Mouse (Mus musculus): ENCODE results near the gene Cgnl1. TPM values are rescaled to one million over a fixed set of nuclear protein-coding genes. Genes with fewer than 3 reads are reported as not detected.

Gene Cgnl1
- total RNA-seq, 1 experiment from 2014 or later = 91.2 TPM

DNA sequence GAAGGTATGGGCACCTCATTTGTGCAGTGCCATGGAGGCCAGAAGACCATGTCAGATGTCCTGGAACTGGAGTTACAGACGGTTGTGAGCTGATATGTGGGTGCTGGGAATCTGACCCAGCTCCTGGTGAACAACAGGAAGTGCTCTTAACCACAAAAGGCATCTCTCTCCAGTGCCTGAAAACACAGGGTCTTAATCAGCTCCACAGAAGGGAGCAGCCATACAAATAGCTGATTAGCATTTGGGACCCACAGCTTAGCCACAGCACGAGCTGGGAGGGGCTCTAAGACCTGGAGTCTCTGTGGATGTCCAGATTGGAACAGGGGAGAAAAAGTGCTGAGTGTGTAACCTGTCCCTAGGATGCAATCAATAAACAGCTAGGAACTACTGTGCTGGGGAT is 4.5 kb downstream of the Cgnl1 start:
- no peak for DNase-seq

DNA sequence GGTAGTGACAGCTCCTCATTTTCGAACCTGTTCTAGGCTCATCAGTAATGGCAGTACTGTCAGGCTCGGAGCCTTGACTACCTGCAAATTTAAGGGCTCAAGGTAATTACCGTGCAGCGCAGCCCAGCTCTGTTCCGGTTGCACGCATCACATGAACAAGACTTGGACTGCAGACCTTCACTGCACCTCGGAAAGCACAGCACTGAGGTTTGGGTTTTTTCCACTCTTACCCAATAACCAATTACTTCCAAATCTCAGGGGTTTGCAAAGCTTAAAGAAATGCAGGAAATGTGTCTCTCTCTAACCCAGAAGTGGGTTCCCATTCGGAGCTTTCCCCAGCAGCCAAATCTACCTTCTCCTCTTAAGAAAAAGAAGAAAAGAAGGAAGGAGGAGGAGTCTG is 5.1 kb downstream of the Cgnl1 start:
- DNase-seq = no peak

DNA sequence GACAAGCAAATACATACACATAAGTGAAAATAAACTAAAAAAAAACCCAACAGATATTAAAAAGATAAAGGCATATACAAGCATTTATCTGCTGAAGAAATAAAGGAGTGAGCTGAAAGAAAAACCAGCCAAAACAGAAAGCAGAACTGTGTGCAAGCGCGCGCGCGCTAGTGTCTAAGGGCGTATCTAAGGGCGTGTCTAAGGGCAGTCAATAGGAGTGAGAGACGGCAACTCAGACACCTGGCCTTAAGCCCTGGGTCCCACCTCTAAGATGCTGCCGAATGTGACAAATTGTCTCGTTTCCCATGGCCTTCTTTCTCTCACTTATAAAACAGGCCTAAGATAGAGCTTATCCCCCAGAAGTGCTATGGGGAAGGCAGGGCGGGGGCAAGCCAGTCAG is 6.9 kb downstream of the Cgnl1 start:
- no peak for DNase-seq

DNA sequence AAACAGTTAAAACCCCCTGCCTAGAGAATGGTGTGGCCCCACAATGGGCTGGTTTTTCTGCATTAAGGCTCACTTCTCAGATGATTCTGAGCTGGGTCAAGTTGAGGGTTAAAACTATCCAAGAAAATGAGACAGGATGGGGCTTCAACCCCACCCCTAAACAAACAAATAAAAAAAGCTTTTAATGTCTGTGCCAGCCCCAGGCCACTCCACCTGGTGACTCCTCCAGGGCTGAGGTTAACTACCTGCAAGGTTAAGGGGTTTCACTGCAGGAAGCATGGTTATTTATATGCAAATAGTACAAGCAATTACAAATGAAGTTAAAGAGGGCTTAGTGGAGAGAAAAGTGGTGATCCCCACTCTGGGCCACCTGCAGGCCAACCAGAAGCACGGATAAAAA is 8.1 kb downstream of the Cgnl1 start:
- no peak for DNase-seq

DNA sequence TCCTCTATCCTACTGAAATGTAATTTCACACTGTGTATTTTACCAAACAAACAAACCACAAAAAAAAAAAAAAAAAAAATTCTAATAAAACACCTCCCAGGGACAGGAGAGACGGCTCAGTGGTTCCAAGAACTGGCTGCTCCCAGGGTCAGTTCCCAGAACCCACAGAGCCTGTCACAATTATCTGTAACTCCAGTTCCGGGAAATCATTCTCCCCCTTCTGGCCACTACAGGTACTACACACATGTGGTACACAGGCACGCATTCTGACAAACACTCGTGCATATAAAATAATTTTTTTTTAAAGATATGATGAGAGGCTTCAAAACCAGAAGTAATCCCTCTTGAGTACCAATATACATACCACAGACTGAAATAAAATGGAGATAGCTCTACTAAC is 9.7 kb downstream of the Cgnl1 start:
- no peak for DNase-seq

DNA sequence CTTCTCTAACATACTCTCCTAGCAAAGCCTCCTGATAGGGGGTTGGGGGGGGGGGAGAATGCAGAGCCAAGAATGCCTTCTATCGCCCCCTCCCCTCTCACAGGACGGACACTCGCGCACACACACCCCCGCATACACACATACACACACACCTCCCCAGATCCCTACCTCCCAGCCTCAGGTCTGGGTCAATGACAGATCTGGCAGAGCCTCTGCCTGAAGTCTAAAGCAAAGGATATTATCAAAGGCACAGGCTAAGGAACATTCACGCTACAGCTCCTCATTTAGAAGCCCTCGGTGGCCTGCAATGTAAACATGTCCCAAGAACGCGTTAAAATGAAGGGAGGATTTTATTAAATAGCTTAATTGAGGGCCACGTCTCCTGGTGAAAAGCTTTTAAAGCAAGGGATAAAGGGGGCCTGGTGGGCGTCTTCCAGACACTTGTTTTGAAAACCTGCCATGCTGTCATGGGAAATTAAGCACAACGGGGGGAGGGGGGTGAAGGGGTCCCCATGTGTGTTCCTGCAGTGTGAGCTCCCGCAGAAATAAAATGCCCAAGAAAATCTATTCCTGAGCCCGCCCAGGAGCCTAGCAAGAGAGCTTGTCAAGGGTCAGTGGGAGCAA is 10.8 kb downstream of the Cgnl1 start:
- no peak for DNase-seq

DNA sequence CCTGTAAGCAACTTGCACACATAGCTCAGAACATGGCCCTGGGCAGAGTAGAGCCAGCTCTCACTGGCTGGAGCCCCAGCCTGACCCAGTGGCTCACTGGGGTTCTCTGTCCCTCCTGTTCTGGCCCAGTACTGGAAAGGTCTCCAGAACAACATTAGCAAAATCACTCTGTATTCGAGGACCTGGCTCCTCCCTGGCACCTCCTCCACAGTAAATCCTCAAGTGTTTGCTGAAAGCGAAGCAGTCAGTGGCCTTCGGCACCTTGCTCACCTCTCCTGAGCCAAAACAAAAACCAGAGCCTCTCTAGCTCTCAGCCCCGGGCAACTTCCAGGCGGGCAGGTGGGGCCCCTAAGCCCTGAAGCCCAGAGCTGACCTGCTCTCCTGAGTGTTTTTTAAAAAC is 11.5 kb downstream of the Cgnl1 start:
- no peak for DNase-seq

DNA sequence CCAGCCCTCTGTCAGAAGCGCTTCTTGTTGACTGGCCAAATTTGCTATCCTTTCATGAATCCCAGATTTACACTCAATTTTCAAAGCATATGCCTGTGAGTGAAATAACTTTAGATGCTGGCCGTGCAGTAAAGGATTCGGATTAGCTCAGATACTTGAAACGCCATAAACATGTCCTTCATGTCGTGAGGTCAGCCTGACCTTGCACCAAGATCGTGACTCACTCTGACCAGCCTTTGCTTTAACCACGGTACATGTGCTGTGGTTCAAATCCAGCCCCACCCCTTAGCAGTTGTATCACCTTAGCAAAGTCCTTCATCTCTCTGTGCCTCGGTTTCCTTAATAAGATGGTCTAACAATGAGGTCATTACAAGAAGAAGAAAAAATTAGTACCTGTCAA is 14.0 kb downstream of the Cgnl1 start:
- no peak for DNase-seq

DNA sequence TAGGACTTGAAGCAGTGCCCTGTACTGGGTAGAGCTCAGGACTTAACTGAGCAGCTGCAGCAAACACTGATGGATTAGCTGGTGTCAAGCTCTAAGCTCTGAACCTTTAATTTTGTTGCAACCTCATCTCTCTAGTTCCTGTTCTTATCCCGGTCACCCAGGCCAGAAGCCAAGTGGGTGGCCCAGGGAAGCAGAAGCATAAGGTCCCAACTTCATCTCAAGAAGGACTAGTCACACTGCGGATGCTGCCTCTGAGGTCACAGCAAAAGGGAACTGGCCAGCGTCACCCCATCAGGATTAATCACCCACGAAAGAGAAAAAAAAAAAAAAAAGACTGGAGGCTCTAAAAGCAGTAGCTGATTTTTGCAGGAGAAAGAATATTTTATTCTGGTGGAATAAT is 14.5 kb downstream of the Cgnl1 start:
- peak; percentile 54 for DNase-seq

DNA sequence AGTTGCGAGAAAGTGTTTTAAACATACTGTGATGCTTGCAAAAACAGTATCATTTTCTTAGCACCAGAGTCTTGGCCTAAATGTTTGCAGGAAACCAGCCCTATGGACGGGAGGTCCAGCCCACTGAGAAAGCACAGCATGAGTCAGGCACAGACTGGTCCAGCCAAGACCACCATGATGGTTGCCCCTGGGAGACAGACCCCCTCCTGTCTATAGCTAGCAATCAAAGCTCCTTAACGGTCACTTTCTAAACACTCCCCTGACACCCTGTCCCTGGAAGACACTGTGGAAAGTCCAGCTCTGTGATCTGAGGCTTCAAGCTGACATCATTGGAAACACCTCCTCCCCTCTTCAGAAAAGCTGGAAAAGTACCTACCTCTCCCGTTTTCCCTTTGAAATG is 17.4 kb downstream of the Cgnl1 start:
- DNase-seq = no peak

DNA sequence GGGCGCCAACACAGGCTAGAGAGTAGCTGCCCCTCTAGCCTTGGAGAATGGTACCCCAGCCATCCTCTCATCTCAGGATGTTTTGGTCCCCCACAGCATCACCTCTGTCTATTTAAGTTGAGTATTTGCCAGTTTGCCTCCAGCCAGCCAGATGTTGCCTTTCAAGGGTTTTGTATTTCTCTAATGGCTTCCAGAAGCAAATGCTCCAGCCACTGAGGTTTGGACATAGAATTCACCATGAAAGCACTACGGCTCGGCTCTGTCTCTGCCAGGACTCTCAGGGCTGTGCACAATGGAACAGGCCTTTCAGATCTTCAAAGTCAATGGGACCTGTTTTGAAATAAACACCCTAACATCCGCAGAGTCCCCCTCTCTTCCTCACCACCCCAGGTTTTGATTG is 17.9 kb downstream of the Cgnl1 start:
- no peak for DNase-seq

DNA sequence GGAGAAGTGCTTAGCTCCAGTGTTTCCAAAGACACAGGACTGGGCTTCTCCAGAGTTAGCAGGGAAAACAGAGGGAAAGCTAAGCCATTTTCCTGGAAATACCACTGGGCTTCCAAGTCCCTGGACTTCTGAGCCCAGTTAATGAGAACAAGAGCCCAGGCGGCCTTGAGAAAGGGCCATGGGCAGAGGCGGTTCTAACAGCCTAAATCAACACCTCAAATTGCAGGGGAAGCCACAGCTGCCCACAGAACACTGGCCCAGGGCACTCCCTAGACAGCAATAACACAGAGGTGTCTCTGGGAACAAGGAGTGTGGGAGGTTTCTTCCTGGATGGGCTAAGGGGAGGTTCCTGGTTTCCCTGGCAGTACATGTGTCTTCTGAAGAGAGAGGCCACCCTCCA is 18.3 kb downstream of the Cgnl1 start:
- DNase-seq = no peak

DNA sequence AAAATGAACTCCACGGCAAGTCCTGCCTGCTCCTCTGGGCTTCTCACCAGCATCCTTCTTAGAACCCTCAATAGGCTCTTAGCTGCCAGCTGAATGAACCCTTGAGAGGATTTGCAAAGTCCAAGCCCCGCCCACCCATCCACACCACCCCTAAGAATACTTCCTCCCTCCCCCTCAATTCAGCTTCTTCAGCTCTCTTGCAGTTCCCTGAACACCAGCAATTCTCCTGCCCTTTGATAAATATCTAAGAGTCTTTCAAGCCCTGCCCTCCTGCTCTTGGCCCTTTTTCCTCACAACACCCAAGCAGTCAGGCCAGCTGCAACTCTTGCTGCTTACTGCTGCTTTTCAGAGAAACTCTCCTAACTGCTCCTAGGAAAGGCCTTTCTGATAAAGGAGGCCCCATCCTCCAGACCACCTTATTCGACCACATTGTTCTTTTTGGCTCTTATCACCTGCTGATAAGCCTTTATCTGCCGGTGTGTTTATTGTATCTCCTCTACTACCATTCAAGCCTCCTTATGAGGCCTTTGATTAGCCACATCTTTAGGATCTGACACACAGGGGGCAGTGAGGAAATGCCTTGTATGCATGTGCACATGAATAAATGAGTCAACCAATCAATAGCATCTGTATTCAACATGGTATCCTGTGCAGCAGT is 21.3 kb downstream of the Cgnl1 start:
- no peak for DNase-seq

DNA sequence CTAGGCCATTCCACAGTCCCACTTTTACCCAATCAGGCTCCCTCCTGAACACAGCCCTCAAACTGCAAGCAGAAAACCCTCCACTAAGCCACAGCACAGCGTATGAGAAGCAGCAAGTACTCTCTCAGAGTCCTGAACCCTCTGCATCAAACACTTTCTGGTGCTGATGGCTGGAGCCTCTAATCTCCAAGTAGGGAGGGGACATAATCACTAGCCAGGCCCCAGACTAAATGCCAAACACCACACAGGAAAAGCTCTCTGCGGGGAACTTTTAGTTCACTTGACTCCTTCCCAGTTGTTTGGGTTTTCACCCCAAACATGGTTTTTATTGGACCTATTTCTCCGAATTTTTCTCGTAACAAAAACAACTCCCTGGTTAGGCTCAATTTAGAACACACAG is 25.0 kb downstream of the Cgnl1 start:
- no peak for DNase-seq

DNA sequence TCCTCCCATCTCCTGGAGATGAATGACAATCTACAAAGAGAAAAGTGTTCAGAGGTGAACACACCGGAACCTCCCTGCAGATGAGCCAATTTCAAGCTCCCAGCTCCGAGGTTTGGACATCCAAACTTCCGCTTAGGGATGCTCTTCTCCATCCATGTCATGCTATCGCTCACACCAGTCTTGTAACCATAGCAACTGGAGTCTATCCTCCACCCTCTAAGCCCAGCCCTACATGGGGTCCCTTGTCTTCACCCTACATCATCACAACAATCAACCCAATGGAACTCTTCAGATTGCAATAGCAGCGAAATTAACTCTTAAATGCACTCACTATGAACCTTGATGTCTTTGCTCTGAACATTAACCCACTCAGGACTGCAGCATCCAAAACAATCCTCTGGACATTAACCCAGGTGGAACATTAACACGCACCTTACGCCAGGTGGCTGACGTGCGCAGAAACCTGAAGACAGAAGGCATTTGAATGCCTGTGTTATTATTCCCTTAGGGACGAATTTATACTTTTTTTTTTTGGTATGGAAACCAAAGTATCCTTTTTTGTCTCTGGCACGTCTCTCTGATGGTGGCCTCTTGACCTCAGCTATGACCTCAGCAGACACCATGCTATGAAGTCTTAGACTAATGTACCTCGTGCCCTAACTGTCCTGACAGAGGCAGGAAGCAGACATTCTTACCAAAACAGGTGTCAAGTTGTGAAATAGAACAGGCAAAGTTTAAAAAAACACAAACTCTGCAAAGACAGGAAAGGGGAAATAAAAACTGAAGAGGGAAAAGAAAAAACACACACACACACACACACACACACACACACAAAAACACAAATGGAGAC is 33.1 kb downstream of the Cgnl1 start:
- no peak for DNase-seq

DNA sequence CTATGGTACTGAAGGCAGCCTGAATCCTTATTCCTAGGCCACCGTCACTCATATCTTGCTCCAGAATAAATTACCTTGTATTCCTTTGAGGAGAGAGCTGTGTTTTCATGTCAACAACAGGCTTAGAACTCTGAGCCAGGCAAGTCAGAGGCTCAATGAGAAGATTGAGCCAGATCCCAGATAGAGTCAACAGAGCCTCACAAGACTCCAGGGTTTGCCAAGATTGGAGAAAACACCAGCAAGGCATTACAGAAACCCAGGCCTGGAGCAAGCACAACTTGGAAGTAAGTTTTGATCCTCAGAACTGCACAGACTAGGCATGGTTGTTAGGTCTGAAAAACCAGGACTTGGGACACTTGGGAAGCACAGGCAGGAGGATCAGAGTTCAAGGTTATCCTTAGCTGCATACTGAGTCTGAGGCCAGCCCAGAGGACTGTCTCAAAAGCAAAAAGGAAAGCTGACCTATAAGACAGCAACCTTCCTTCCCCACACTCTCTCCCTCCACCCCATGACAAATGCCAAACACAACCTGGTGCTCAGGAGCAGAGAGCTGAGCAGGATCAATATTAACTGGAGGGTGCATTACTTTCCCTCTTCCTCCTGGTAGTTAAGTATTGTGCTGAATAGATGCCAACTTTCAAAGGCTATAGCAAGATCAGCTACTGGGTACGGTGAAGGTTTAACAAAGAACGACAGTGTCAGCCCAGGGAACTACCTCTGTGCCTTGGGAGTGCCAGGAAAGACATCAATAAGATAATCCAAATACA is 34.0 kb downstream of the Cgnl1 start:
- no peak for DNase-seq

DNA sequence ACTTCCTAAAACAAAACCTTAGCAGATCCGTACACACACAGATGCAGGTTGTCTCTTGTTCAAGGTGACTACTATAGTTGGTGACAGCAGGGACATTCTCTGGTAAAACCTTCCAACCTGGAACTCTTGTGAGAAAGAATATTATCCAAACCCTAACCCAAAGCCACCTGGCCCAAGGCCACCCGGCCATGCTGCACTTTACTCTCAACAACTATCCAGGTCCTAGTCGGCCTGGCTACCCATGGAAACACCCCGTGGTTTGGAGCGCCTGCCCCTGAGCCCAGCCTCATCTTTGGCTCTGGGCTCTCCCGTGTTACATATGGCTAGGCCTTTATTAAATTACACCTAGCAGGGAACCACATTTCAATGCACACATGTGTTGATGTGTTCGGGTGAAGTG is 35.5 kb downstream of the Cgnl1 start:
- DNase-seq = no peak

DNA sequence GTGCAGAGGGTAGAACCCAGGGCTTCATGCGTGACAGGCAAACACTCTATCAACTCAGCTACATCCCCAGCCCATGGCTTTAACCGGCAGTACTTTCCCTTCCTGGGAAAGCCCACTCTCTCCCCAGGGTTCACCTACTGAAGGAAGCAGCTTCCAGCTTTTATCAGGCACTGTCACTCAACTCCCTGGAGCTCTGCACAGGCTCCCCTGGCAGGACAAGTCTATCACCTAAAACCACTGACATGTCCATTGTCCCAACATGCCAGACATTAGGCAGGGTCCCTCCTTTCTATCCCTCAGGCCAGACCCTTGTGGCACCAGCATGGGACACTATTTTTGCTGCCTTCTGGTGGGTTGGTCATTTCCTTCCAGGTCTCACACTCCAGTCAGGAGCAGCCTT is 37.8 kb downstream of the Cgnl1 start:
- DNase-seq = no peak

DNA sequence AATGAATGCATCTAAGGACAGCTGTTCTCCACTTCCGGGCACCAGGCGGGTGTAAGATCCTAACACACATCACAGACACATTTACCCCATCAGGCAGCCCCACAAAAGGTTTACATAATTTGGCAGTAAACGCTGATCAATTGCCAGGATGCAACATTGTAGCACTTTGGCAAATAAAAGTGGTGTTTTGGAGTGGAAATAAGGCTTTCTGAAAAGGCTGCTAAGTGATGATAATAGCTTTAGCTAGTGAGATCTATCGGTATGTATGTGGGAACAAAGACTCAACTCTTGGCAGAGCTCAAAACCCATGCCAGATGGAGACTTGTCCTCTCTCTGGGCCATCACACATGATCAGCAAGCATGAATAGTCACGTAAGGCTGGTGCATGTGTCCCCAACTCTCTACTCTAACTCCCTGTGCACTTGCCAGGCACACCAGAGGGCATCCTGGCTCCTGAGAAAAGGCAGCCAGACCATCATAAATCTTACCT is 42.5 kb downstream of the Cgnl1 start:
- DNase-seq = no peak

DNA sequence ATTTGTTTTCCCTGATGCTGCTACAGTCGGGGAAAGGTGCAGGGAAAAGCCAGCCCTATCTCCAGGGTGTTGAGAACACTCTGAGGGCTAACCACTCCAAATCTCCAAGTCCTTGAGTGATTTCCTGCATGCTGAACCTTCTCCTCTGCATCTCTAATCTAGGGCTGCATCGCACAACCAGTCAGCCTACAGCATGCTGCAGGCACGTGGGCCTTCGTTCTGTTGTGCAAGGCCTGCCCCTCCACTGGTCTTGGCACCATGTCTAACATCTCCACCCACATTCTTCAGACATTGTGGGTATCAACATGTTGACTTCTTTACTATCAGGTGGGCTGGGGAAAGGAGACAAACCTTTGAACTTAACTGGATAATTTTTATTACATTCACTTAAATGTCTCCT is 44.2 kb downstream of the Cgnl1 start:
- no peak for DNase-seq

DNA sequence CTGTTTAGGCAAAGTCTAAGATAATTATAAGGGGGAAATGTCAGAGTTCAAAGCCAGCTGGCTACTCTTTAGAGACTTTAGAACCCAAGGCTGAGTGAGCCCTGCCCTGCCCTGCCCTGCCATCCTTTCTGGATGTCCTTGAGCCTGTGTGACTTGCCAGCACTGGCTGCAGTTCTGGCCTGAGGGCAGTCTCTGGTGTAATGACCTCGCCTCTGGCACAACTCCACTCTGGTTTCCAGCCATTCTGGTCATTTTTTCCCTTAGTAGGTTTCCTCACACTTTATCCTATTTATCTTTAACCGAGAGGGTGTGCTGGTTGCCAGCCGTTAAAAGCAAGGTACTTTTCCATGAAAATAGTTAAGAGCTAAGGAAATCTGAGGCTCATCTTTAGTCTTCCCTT is 45.3 kb downstream of the Cgnl1 start:
- peak; percentile 71 for DNase-seq

DNA sequence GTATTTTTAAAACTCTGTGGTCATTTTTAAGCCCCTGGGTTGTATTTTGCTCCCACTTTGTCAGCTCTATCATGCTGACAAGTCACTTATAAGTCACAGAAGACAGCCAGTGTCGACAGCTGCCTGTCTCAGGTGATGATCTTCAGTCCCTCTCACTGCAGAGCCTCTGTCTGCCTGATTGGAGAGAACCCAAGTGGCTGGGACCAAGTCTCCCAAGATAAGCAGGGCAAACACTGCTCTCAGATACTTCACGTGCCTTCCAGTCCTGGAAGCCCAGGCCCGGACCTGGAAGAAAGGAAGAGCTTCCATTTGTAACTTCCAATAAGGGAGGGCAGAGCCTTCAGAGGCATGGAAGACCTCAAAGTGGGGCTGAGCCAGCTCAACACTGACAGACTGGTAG is 49.0 kb downstream of the Cgnl1 start:
- DNase-seq = no peak

DNA sequence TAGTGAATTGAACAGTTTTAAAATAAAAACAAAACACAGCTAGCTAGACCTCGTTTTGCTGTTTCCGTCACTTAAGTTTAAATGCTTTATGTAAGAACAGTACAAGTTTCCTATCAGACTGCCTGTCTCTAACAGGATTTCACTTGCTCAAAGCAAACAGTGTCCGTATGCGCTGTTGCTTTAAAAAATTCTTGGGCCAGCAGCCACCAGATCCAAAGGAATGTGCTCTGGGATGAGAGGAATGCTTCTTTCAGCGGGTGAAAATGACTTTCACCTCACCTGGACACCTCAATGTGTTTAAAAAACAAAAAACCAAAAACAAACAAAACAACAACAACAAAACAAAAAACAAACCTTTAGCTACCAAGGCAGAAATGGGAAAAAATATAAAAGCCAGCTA is 54.4 kb downstream of the Cgnl1 start:
- DNase-seq = no peak
